Mouse (Mus musculus) kidney, postnatal 14 days (tissue): ENCODE data around the gene Ccdc120.

Experiments
- DNase-seq: peaks from one replicate; pipeline ENCODE4 v3.0.0; 2022; ENCODE audit warnings: mixed read lengths

Gene Ccdc120

GRCm38 (mm10) chrX:7750432-7751116 is at the start of gene Ccdc120:
Ccdc120 (minus strand) TSS chrX:7750905.
- DNase-seq = peak; percentile 84

- DNase-seq = peak; percentile 44
Measured at GRCm38 (mm10) chrX:7797327-7797726, 46.6 kb upstream of the Ccdc120 start.

DNA sequence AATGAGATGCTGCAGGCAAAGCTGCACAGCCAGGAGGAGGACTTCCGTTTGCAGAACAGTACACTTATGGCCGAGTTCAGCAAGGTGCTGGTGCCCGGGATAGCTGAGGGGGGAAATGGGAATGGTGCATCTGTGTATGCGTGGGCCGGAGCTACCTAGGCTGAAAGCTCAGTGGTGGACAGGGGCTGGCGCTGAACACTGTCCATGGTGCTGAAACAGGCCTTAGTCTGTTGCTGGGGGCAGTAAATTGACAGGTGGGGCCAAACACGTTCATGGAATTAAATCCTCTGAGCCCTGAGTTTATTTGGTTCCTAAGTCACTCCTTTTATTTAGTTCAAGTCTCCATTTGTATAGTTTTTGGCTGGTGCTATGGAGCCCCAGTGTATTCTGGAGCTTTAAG is 44.3 kb upstream of the Ccdc120 start:
- DNase-seq = peak; percentile 47

- peak; percentile 10 for DNase-seq
Measured at GRCm38 (mm10) chrX:7793361-7793760, 42.7 kb upstream of the Ccdc120 start.

- DNase-seq = no peak
Measured at GRCm38 (mm10) chrX:7790309-7790708, 39.6 kb upstream of the Ccdc120 start.

GRCm38 (mm10) chrX:7789542-7790136 is 38.9 kb upstream of the Ccdc120 start, which contains the start of gene Gripap1:
Gripap1 (plus strand) TSS chrX:7789765.
- DNase-seq = peak; percentile 81

DNA sequence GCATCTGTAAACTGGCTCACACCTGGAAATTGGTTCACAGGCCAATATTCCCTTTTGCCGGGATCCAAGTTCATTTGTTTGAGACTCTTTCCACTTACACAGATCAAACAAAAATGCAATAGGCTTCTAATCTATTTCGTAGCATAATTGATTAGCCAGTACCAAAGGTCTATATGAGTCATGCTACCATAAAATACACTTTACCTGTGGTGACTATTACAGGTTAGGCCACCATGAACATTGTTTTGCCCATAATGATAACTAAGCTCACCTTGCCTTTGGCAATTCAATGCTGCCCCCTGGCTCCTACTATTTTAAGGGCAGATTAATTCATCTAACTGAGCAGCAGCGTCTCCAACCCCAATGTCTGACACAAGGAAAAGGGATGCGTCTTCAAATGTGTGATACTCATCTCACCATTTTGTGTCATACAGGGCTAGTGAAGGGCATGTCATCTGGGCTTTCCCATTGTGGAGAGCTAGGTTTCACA is 31.9 kb upstream of the Ccdc120 start:
- DNase-seq = no peak

- no peak for DNase-seq
Measured at GRCm38 (mm10) chrX:7779294-7779693, 28.6 kb upstream of the Ccdc120 start.

- DNase-seq = no peak
Measured at GRCm38 (mm10) chrX:7778450-7779244, 27.9 kb upstream of the Ccdc120 start.

GRCm38 (mm10) chrX:7776329-7777082 is 25.8 kb upstream of the Ccdc120 start:
- DNase-seq = peak; percentile 61

GRCm38 (mm10) chrX:7775501-7776205 is 24.9 kb upstream of the Ccdc120 start:
- DNase-seq = no peak

DNA sequence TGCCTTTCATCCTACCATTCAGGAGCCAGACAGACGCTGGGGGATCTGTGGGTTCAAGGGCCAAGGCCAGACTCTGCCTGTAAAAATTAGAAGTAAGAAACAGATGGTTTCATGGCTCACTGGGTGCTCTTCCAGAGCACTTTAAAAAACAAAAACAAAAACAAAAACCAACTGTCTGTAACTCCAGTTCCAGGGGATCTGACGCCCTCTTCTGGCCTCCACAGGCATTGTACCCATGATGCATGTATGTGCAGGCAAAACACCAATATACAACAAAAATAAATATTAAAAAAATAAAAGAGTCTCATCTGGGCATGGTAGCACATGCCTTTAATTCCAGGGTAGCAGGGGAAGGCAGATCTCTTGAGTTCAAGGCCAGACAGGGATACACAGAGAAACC is 22.1 kb upstream of the Ccdc120 start:
- peak; percentile 4 for DNase-seq

DNA sequence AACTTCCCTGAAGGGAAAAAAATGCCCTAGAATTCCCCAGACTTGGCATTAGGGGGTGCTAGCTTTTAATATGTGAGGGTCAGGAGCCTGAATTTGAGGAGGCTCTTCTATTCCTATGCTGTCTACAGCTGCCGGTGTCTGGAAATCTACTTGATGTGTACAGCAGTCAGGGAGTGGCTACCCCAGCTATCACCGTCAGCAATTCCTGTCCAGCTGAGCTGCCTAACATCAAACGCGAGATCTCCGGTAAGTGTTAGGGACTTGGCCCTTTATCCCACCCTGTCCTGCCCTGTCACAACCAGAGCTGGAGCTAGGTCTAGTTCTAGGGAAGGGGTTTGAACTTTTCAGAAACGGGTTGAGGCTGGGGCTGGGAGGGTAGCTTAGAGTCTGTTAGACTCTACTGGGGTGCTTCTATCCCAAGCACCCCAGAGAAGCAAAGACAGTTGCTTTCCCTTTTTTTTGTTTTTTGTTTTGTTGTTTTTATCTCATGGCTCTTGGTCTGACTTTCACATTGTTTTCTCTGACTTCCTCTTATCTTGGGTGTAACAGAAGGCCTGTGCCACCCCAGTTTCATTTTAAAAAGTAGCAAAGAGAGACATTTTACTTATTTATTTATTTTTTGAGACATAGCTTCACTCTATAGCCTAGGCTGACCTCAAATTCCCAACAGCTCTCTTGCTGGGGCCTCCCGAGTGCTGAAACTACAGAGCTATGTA is 18.8 kb upstream of the Ccdc120 start:
- DNase-seq = no peak

DNA sequence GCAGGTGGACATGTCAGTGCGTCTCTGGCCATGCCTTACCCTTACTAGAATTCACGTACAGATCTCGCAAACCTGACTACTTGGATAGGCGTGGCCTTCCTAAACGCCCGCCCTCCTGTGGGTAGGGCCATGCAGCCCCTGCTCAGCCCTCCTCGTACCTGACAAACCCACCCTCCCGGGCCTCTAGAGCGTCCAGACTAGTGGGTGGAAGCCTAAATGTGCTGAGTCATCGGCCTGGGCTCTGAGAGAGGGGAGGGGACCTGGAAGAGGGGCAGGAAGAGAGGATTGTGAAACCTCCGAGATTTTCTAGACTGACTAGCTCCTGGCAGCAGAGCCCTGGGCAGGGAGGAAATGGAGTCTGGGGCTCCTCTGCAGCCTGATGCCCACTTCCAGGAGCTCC is 15.1 kb upstream of the Ccdc120 start:
- peak; percentile 47 for DNase-seq

- peak; percentile 14 for DNase-seq
Measured at GRCm38 (mm10) chrX:7765281-7765670, 14.6 kb upstream of the Ccdc120 start.

DNA sequence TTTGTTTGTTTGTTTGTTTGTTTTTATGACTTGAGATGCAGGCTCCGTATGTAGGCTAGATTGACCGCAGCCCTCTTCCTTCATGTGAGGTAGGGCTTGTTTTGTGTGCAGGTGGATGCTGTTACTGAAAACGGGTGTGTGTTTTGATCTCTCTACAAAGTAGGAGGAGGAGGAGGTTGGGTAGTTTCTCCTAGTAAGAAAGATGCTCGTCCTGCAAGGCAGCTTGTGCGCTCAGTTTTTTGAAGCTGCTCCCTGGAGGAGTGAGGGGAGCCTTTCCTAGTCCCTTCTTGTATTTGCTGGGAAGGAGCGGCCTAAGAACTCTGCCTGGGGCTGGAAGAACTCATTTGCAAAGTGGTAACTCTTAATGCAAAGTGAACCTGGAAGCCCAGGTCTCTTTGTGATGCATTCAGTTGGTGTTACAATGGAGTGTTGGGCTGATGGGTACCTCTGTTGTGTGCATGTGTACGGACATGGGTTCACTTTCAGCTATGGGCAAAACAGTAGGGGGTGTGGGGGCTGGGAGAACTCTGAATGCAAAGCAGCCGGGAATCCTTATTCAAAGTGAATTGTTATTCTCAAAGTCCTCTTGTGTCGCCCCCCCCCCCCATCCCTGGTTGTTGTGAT is 14.1 kb upstream of the Ccdc120 start:
- DNase-seq = no peak

DNA sequence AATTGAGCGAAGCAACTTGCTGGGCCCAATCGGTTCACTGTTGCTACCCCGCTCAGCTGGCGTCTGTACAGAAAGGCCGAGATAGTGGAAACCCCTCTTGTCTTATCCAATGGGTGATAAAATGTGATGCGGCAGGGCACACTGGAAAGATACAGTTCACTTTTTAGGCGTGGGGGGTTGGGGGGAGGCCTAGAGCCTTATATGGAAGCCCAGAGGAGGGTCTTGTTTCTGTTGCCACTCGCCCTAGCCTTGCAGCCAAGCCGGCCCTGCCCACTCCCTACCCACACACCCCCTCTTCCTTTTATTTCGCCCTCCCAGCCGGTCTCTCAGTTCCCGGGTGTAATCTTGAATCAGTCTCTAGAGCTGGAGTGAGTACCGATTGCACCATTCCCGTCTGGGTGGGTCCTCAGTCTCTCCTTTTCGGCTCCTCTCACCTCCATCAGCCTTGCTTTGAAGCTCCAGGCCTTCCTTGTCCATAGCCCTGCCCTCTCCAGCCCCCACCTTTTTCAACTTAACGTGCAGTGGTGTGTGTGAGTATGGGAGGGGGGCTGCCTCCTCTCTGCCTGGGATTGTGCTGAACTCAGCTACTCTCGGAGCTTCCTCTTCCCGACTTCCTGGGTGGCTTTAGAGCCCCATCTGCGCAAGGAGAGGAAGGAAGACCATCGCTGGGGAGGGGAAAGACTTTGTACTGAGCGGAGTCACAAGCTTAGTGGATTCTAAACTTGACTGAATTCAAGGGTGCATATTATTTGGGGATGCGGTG is 13.1 kb upstream of the Ccdc120 start:
- DNase-seq = peak; percentile 35

- DNase-seq = no peak
Measured at GRCm38 (mm10) chrX:7762921-7763197, 12.2 kb upstream of the Ccdc120 start.

GRCm38 (mm10) chrX:7762137-7762920 is 11.6 kb upstream of the Ccdc120 start, which contains the start of gene Tfe3:
Tfe3 (plus strand) TSS chrX:7762560.
- DNase-seq = peak; percentile 94

- peak; percentile 48 for DNase-seq
Measured at GRCm38 (mm10) chrX:7753627-7754026, 2.9 kb upstream of the Ccdc120 start.
